Mouse (Mus musculus): Measurements from ENCODE around the gene Nt5c3b. TPM values are rescaled to one million over a fixed set of nuclear protein-coding genes. Genes with fewer than 3 reads are reported as not detected.

Nt5c3b gene
- total RNA-seq, 4 experiments from 2014 or later = 6.2 to 8.4 (median 7.7) TPM

DNA sequence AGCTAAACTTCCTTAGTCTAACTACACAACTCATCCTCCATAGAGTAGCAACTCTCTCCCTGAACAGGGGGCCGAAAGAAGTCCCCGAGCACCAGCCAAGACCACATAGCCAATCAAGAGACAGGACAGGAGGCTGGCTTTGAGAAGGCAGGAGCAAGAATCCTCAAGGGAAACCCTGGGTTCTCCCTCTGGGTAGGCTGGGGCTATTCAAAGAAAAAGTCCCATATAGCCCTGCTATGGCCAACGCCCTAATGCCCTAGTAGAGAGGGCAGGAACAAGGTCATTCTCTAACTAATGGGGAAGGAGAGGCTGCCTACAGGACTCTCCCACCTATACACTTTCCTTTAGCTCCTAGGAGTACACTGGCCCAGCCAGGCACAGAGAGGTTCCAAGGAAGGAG is 56.6 kb downstream of the Nt5c3b start:
- no peak for DNase-seq (ENCODE audit: low spot score in 2 of 2)

DNA sequence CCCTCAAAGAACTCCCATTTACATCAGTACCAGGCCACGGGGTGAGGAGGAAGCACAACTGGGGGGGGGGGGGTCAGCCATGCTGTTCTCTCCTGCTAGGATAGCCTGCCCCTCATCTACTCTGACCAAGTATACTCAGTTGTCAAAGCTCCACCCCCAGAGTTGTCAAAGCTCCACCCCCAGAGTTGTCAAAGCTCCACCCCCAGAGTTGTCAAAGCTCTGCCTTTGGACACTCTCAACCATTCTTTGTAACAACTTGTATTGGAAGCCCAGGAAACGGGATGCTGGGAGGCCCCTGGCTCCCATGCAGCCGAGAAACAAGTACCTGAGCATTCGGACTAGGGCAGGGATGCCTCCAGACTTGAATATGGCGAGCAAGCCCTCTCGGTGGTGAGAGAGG is 58.9 kb downstream of the Nt5c3b start:
- DNase-seq (ENCODE audit: low spot score in 2 of 2) = no peak

DNA sequence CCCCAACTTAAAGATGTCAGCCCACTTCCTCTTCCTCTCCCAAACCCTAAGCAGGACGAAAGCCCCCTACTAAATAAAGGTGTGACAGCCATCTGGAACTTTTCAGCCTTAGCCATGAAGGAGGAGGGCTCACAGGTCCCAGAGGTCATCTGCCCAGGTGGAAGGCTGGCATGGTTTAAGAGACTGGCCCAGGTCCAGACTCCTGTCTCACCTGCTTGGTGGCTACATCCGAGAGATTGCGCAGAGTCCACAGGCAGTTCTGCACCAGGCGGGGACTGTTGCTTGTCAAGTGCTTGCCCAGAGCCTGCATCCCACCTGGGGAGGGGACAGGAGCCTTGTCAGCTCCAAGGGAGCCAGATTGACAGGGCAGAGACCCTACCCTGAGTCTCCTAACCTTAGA is 62.3 kb downstream of the Nt5c3b start:
- no peak for DNase-seq (ENCODE audit: low spot score in 2 of 2)

GRCm38 (mm10) chr11:100378446-100378845 is 63.2 kb downstream of the Nt5c3b start:
- no peak for DNase-seq (ENCODE audit: low spot score in 2 of 2)

DNA sequence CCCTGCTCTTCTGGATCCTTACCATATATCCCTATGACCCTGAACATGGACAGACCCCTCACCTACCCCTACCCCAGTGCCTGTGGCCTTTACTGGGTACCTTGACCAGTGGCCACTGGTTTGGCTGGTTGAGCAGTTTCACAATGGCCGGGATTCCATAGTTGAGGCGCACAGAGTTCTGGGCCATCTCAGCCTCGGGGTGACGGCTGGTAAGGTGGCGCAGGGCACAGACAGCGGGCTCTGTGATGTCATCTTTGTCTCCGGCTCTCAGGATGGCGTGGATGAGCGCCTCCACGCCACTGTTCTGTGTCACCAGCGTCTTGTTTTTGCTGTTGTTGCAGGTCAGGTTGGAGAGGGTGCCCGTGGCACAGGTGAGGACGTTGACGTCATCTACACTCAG is 63.6 kb downstream of the Nt5c3b start:
- no peak for DNase-seq (ENCODE audit: low spot score in 2 of 2)

DNA sequence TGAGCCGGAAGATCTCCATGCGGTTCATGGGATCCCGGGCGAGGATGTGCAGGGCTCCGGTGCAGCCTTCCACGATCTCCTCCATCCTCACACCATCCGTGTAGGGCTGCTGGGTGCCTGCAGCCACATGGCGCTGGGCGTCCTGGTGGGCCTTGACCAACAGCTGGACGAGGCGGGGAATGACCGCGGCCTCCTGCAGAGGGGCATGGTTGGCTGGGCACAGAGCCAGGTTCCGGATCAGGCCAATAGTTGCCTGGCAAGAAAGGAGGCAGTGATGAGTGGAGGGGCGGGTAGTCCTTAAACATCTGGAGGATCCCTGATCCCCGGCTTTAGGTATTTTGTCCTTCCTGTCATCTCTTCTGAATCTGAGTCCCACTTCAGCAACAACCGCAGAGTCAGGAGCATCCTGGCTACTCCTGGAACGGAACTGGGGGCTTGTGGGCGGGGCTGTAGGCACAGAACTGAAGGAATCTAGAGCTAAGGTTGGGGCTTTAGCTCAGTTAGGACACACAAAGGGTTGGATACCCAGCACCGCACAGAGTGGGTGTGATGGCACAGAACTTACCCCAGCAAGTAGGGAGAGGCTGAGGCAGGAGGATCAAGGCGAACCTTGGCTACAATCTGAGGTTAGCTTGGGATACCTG is 64.7 kb downstream of the Nt5c3b start:
- no peak for DNase-seq (ENCODE audit: low spot score in 2 of 2)

DNA sequence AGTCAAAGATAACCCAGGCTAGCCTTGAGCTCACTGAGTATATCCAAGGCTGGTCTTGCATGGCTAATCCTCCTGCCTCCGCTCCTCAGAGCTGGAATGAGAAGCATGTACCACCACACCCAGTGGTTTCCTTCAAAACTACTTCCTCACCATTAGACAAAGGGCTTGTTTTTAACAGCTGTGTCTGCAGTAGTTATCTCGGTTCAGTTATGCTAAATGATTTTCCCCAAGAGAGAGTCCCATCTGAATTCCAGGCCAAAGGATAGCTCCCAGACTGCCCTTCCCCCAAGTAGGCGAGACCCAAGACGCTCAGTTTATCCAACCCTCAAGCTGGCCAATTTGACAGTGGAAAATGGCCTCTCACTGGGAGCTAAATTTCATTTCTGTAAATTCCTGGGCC is 65.6 kb downstream of the Nt5c3b start:
- no peak for DNase-seq (ENCODE audit: low spot score in 2 of 2)

DNA sequence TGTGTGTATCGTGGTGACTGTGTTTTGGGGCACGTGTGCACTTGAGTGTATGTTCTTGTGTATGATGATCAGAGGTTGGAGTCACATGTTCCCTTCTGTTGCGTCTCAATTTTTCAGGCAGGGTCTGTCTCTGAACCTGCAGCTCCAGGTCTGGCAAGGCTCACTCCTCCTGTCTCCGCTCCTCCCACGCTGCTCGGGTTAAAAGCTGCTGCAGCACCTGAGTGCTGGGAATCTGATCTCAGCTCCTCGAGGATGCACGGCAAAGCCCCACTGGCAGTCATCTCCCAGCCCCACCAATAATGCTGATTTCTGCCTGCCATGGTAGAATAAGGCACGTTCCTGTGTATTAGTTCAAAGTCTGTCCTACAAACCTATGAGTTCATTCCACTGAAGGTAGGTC is 66.5 kb downstream of the Nt5c3b start:
- no peak for DNase-seq (ENCODE audit: low spot score in 2 of 2)

Small RNA genes lying within 50 kb of the gene (microRNA-seq; reads per million reads assigned to microRNA genes)
- not detected for gene Gm27374
- not detected for gene Mir7116

Other genes starting within 250 kb of the Nt5c3b start
- not detected for gene Krt9, start 248.6 kb downstream of the Nt5c3b start, total RNA-seq (2022)
- not detected for gene Krt14, start 234.3 kb downstream of the Nt5c3b start, total RNA-seq (2022)
- gene Krt16, start 192.9 kb downstream of the Nt5c3b start, total RNA-seq (2022) = not detected
- not detected for gene Krt17, start 180.8 kb downstream of the Nt5c3b start, total RNA-seq (2022)
- not detected for gene Krt42, start 171.9 kb downstream of the Nt5c3b start, total RNA-seq (2022)
- gene Eif1, start 121.9 kb downstream of the Nt5c3b start, total RNA-seq (2022) = 1,000 to 10,000 TPM; 1,612 to 1,857 (median 1,692) TPM
- gene Gast, start 107.4 kb downstream of the Nt5c3b start, total RNA-seq (2022) = not detected
- gene Hap1, start 85.7 kb downstream of the Nt5c3b start, total RNA-seq (2022) = under 1 TPM in 2 of 4 experiments, not detected in 2; 0.16 TPM
- 10 to 100 TPM; 52.8 to 86.6 (median 56.6) TPM for gene Jup, start 44.0 kb downstream of the Nt5c3b start, total RNA-seq (2022)
- 1 to 10 TPM; 1.5 to 3.5 (median 2.3) TPM for gene P3h4, start 27.0 kb downstream of the Nt5c3b start, total RNA-seq (2022)
- 1 to 10 TPM; 1.1 to 3.3 (median 2.9) TPM for gene Fkbp10, start 26.1 kb downstream of the Nt5c3b start, total RNA-seq (2022)
- gene Klhl10, start 109 bp upstream of the Nt5c3b start, total RNA-seq (2022) = under 1 TPM; 0.13 to 0.39 (median 0.33) TPM
- gene Klhl11, start 30.9 kb upstream of the Nt5c3b start, total RNA-seq (2022) = 1 to 10 TPM; 2.6 to 4.1 (median 3.0) TPM
- 1 to 10 TPM; 6.9 to 8.5 (median 8.0) TPM for gene Acly, start 86.2 kb upstream of the Nt5c3b start, total RNA-seq (2022)
- under 1 TPM; 0.09 to 0.51 (median 0.24) TPM for gene Ttc25, start 103.8 kb upstream of the Nt5c3b start, total RNA-seq (2022)
- 1 to 10 TPM; 2.3 to 5.5 (median 4.2) TPM for gene Cnp, start 133.1 kb upstream of the Nt5c3b start, total RNA-seq (2022)
- 10 to 100 TPM; 18.1 to 18.9 (median 18.6) TPM for gene Nkiras2, start 177.4 kb upstream of the Nt5c3b start, total RNA-seq (2022)
- 100 to 1,000 TPM in 2 of 4 experiments, 10 to 100 TPM in 2; 79.4 to 106 (median 95.5) TPM for gene Dnajc7, start 178.4 kb upstream of the Nt5c3b start, total RNA-seq (2022)

Data from gastrocnemius, adult 8-10 months (tissue).